Mouse (Mus musculus) olfactory bulb, adult 2 months (tissue): Measurements from ENCODE around the gene Atxn2l. TPM values are rescaled to one million over a fixed set of nuclear protein-coding genes. Genes with fewer than 3 reads are reported as not detected.

Experiments
- H3K27ac ChIP-seq: fragments of 200-500 bp; 2 replicates; pipeline ENCODE4 v1.5.1; 2012; ENCODE audit warnings: low read depth, low read length; ENCODE audit not compliant: insufficient read depth
- H3K4me1 ChIP-seq: fragments of 200-500 bp; 2 replicates; pipeline ENCODE4 v1.6.1; 2012; ENCODE audit warnings: low read length; ENCODE audit not compliant: control insufficient read depth, insufficient read depth
- H3K4me3 ChIP-seq: fragments of 200-500 bp; 2 replicates; pipeline ENCODE4 v1.5.1; 2012; ENCODE audit warnings: mild to moderate bottlenecking, low read depth, low read length, moderate library complexity; ENCODE audit not compliant: insufficient read depth
- CTCF ChIP-seq: fragments of 200-500 bp; IDR thresholded peaks from 2 replicates; pipeline ENCODE4 v1.5.1; 2012; ENCODE audit warnings: low read depth, mild to moderate bottlenecking, low read length, moderate library complexity; ENCODE audit not compliant: insufficient read depth
- POLR2A ChIP-seq: fragments of 200-500 bp; IDR thresholded peaks from 2 replicates; pipeline ENCODE4 v1.6.1; 2012; ENCODE audit warnings: mild to moderate bottlenecking, low read depth, low read length, moderate library complexity; ENCODE audit not compliant: insufficient read depth
- WGBS: fragments of 180-500 bp; shearing (Covaris S2); methylation state at CpG from one replicate; pipeline ENCODE4 v1.1.7; 2018; 5-methylcytosine and 5-hydroxymethylcytosine counted together
- polyA plus RNA-seq: library from polyadenylated mRNA; stranded (reverse); fragments of >200 nt; gene quantifications from 2 replicates; pipeline ENCODE4 v1.2.4, GENCODE M21; 2012; ENCODE audit warnings: low replicate concordance; ENCODE audit not compliant: missing spikeins, insufficient read depth, insufficient read length

Atxn2l gene
- polyA plus RNA-seq: 471 TPM in 1 of 2 replicates, not detected in the other

DNA sequence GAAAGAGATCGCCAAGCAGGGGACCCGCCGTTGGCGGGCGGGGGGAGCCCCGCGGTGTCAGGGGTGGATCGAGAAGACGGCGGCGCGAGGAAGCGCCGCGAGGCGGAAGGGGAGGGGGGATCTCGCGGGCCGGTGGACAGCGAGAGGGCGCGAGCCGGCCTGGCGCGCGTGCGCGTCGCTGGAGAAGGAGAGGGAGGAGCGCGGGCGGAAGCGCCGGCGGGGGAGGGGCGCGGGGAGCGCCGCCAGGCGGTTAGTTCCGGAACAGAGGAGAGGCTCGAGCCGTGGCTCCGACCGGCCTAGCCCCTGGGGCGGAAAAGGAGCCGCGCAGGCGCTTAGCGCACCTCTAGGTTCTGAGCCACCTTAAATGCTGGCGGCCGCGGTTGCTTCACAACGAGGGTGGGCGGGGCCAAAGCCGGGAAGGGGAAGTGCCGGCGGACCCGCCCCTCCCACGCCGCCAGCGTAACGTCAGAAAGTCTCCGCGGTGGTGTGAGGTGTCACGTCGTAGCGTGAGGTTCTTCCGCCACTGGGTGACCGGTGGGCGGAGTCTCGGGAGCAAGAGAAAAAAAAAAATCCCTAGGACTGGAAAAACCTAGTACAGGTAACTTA lies at the start of gene Atxn2l:
TSS of gene Atxn2l (minus strand) at position 165 of the 606 bp plus-strand sequence.
- peak within 1 kb of the TSS; percentile 96 for H3K4me3 ChIP-seq

DNA sequence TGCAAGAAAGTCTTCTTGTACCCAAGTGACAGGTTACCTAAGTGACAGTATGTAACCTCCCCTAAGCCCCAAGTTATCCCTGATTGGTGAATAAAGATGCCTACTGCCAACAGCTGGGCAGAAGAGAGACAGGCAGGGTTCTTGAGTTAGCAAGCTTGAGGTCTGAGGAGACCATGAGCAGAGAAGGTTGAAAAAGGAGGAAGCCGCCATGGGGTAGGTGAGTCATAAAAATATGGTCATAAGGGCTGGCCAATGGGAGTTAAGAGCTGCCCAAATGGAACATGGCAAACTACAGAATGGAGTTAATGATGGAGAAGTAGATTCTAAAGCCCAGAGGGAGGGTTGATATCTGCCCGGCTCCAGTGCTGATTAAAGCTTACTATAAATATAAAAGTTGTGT lies 42.4 kb upstream of the Atxn2l start:
- WGBS: 57% methylated on average over 2 of the region's 2 CpGs
- Histone ChIP-seq H3K27ac (peak overlapping the region; percentile 51; the same call in 1 of the 2 replicates), H3K4me3 (no peak overlapping the region), H3K4me1 (0 out of 2 replicates have a peak, but pooled peaks cover 3% of the 10 kb centered on the region)
- no peak for TF ChIP-seq POLR2A
- TF ChIP-seq CTCF: no peak

More for the DNA sequence above, at the start of gene Atxn2l:
- Histone ChIP-seq H3K4me1 (no peaks in the 10 kb centered on the region), H3K27ac (peak within 1 kb of the TSS; percentile 81)
- under 1% methylated on average over 71 of the region's 72 CpGs for WGBS
- TF ChIP-seq CTCF (peak; percentile 72; the same call in 1 of the 2 replicates), POLR2A (peak; percentile 81)

DNA sequence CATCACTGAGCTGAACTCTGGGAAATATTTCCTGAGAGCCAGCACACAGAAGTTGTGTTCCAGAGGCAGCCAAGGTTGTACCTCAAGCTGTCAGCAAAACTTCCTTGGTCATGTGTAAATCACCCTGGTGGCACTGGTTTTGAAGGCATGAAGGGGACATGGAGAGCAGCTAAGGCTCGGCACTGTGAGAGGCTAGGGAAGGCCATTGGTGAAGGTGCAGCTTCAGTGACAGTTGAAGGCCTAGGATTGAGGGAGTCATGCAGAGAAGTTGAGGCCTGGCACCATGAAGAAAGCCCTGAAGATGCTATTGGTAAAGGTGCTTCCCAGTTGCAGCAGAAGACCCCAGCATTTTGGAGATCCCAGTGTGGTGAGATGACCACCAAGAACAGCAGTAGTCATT lies 38.4 kb upstream of the Atxn2l start:
- Histone ChIP-seq H3K4me1 (no peaks in the 10 kb centered on the region; the same call in 1 of the 2 replicates), H3K4me3 (no peak overlapping the region), H3K27ac (no peak overlapping the region)
- 95% methylated on average over 1 of the region's 1 CpGs for WGBS
- no peak for TF ChIP-seq CTCF
- TF ChIP-seq POLR2A: no peak

DNA sequence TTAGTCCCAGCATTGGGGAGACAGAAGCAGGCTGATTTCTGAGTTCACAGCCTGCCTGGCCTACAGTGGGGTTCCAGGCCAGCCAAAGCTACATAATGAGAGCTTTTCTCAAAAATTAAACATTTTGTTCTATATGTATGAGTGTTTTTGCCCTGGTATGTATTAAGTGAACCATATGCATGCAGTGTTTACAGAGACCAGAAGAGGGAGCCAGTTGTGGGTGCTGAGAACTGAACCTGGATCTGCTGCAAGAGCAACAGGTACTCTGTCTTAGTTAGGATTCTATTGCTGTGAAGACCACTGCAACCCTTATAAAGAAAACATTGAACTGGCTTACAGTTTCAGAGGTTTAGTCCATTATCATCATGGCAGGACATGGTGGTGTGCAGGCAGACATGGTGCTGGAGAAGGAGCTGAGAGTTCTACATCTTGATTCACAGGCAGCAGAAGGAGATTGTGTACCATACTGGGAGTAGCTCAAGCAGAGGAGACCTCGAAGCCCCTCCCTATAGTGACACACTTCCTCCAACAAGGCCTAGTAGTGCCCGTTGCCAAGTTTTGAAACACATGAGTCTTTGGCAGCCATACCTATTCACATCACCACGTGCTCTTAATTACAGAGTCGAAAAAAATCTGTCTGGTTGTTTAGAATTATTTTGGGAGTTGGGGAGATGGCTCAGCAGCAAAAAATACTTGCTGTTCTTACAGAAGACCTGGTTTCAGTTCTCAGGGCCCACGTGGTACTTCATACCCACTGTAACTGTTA lies 34.8 kb upstream of the Atxn2l start:
- H3K4me1 ChIP-seq: peaks cover 6% of the 10 kb centered on the region
- TF ChIP-seq CTCF (no peak), POLR2A (no peak)
- no peak overlapping the region for H3K4me3 ChIP-seq
- WGBS: 28% methylated on average over 5 of the region's 5 CpGs
- no peak overlapping the region for H3K27ac ChIP-seq

DNA sequence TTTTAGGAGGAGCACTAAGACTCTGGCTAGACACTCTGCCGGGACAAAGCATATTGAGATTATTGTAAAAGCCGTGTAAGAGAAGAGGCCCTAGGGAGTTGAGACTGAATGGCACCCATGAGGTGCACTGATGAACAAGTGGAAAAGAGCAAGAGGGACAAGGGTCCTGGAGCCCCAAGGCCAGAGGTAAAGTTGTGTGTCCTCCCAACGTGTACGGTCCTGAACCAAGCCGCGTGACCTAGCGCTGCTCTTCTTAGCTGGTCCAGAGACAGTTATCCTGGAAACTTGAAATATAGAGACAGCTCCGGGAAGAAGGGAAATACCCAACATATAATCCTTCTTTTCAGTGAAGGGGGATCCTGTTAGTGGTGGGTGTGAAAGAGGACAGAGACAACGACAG lies 33.2 kb upstream of the Atxn2l start:
- no peak overlapping the region for H3K27ac ChIP-seq
- peaks cover 6% of the 10 kb centered on the region for H3K4me1 ChIP-seq
- no peak overlapping the region for H3K4me3 ChIP-seq
- WGBS: 50% methylated on average over 9 of the region's 9 CpGs
- TF ChIP-seq CTCF (no peak), POLR2A (no peak)

DNA sequence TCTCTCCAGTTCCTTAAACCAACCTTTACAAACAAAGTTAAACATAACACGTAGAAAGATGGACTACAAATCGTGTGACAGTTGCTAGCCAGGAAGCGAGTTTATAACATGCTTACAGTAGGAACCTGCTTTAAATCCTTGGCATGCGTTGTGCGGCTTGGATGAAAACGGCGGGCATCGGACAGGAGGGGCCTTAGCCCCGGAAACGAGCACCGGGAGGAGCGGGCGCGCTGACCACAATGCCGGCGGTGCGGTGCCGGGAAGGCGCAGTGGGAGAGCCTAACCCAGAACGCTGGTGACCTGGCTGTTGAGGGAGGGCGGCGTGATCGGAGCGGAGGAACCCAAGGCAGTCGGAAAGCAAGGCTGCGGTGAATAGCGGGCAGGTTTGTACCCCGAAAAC lies 32.5 kb upstream of the Atxn2l start:
- WGBS: 2% methylated on average over 28 of the region's 28 CpGs
- Histone ChIP-seq H3K27ac (no peak overlapping the region), H3K4me3 (peak overlapping the region; percentile 55), H3K4me1 (peaks cover 6% of the 10 kb centered on the region)
- TF ChIP-seq POLR2A (no peak), CTCF (no peak)

DNA sequence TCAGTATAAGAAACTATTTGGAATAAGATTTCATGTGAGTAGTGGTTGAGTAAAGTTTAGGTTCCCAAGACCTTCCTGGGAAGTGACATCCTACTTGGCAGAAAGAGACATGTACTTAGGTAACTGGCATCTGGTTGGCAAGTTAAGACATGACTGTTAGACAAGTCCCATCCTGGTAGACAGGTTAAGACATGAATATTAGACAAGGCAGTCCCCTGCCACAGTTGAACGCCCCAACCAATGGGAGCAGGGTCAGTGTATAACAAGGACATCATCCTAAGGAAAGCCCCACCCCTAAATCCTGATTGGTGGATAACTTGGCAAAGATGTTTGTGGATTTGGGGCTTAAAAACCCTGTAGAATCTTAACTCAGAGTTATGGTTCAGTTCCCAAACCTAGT lies 30.2 kb upstream of the Atxn2l start:
- 73% methylated on average over 1 of the region's 1 CpGs for WGBS
- Histone ChIP-seq H3K4me3 (no peak overlapping the region), H3K4me1 (peaks cover 6% of the 10 kb centered on the region), H3K27ac (no peak overlapping the region)
- no peak for TF ChIP-seq CTCF
- TF ChIP-seq POLR2A: no peak

DNA sequence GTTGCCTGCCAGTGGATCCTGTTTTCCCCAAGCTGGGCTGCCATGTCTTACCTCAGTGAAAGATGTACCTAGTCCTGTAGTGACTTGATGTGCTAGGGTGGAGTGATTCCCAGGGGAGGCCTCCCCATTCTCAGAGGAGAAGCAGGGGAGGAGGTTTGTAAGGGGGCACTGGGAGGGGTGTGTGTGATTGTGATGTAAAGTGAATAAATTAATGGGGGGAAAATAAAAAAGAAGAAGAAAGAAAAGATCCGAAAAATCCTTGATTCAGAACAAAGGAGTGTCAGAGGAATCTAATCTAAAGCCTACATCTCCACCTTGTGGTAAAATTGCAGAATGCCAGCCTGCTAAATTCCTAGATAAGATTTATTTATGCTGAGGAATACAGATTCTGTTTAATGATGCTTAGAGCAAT lies 24.9 kb upstream of the Atxn2l start:
- Histone ChIP-seq H3K4me1 (peaks cover 3% of the 10 kb centered on the region; the same call in 1 of the 2 replicates), H3K27ac (no peak overlapping the region; the same call in 1 of the 2 replicates), H3K4me3 (no peak overlapping the region)
- WGBS: 0% methylated on average over 1 of the region's 1 CpGs
- TF ChIP-seq POLR2A (no peak), CTCF (no peak)

DNA sequence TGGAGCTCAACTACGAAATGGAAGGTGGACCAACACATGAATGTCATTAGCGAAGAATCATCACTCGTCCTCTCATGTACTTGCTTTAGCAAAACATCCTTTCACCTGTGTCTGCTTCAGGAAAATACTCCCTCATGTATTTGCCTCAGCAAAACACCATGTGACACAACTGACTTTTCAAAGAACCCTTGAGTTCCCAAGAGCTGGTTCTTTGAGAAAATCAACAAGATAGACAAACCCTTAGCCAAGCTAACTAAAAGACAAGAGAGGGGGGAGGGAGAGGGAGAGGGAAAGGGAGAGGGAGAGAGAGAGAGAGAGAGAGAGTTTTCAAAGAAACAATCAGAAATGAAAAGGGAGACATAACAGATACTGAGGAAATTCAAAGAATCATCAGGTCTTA lies 20.1 kb upstream of the Atxn2l start:
- peaks cover 8% of the 10 kb centered on the region for H3K4me1 ChIP-seq
- 81% methylated on average over 3 of the region's 3 CpGs for WGBS
- TF ChIP-seq CTCF (no peak), POLR2A (no peak)
- no peak overlapping the region for H3K27ac ChIP-seq
- no peak overlapping the region for H3K4me3 ChIP-seq
